Mouse (Mus musculus): ENCODE measurements around the gene Cilp. TPM values are rescaled to one million over a fixed set of nuclear protein-coding genes. Genes with fewer than 3 reads are reported as not detected.
A peak's percentile ranks its signal among the peaks of the same experiment; 100 is the strongest.
"Not testable (repeated sequence)": the region's sequence is repeated elsewhere in the genome, so short reads cannot be mapped to it uniquely, and the experiment has no call there.

Cilp gene
- polyA plus RNA-seq, 1 experiment from 2014 or later = 0.90 TPM

GRCm38 (mm10) chr9:65259366-65259765, 5.6 kb upstream of the Cilp start:
- H3K36me3 ChIP-seq (ENCODE audit: control insufficient read depth, insufficient read depth, low read length) = no peaks in the 10 kb centered on the region
- no peaks in the 10 kb centered on the region; the same call in 1 of the 2 replicates for H3K4me1 ChIP-seq (ENCODE audit: control insufficient read depth, insufficient read depth, low read length)
- 78% methylated on average over 7 of the region's 7 CpGs for WGBS
- H3K9me3 ChIP-seq (replicated peaks; ENCODE audit: control insufficient read depth, low read length) = no peaks in the 10 kb centered on the region
- no peak overlapping the region for H3K9ac ChIP-seq (ENCODE audit: low read length)
- H3K4me2 ChIP-seq (ENCODE audit: low read depth, low read length) = no peak overlapping the region
- H3K27ac ChIP-seq (ENCODE audit: low read length) = no peak overlapping the region
- H3K27me3 ChIP-seq (ENCODE audit: control insufficient read depth, insufficient read depth, low read length) = no peaks in the 10 kb centered on the region
- H3K4me3 ChIP-seq (replicated peaks; ENCODE audit: low read length) = no peak overlapping the region
- ATAC-seq (ENCODE audit: insufficient read depth, low FRiP score) = no peak

GRCm38 (mm10) chr9:65261591-65262230, 3.3 kb upstream of the Cilp start:
- no peak for ATAC-seq (ENCODE audit: insufficient read depth, low FRiP score)
- Histone ChIP-seq H3K4me3 (replicated peaks; ENCODE audit: low read length) (no peak overlapping the region), H3K9ac (ENCODE audit: low read length) (no peak overlapping the region), H3K27ac (ENCODE audit: low read length) (no peak overlapping the region), H3K27me3 (ENCODE audit: control insufficient read depth, insufficient read depth, low read length) (no peaks in the 10 kb centered on the region), H3K4me1 (ENCODE audit: control insufficient read depth, insufficient read depth, low read length) (peaks cover 10% of the 10 kb centered on the region), H3K9me3 (replicated peaks; ENCODE audit: control insufficient read depth, low read length) (no peaks in the 10 kb centered on the region), H3K4me2 (ENCODE audit: low read depth, low read length) (no peak overlapping the region), H3K36me3 (ENCODE audit: control insufficient read depth, insufficient read depth, low read length) (no peaks in the 10 kb centered on the region)
- 85% methylated on average over 2 of the region's 2 CpGs for WGBS

GRCm38 (mm10) chr9:65262641-65263120, 2.3 kb upstream of the Cilp start:
- Histone ChIP-seq H3K4me3 (replicated peaks; ENCODE audit: low read length) (no peak overlapping the region), H3K4me1 (ENCODE audit: control insufficient read depth, insufficient read depth, low read length) (peaks cover 11% of the 10 kb centered on the region), H3K9me3 (replicated peaks; ENCODE audit: control insufficient read depth, low read length) (no peaks in the 10 kb centered on the region), H3K9ac (ENCODE audit: low read length) (no peak overlapping the region), H3K4me2 (ENCODE audit: low read depth, low read length) (no peak overlapping the region), H3K27ac (ENCODE audit: low read length) (no peak overlapping the region), H3K27me3 (ENCODE audit: control insufficient read depth, insufficient read depth, low read length) (no peaks in the 10 kb centered on the region), H3K36me3 (ENCODE audit: control insufficient read depth, insufficient read depth, low read length) (no peaks in the 10 kb centered on the region)
- WGBS = 88% methylated on average over 3 of the region's 3 CpGs
- no peak for ATAC-seq (ENCODE audit: insufficient read depth, low FRiP score)

GRCm38 (mm10) chr9:65267742-65268515, 2.9 kb downstream of the Cilp start:
- no peak overlapping the region for H3K4me3 ChIP-seq (replicated peaks; ENCODE audit: low read length)
- H3K27ac ChIP-seq (ENCODE audit: low read length) = no peak overlapping the region; the same call in 1 of the 2 replicates
- H3K36me3 ChIP-seq (ENCODE audit: control insufficient read depth, insufficient read depth, low read length) = no peaks in the 10 kb centered on the region
- peaks cover 15% of the 10 kb centered on the region for H3K4me1 ChIP-seq (ENCODE audit: control insufficient read depth, insufficient read depth, low read length)
- H3K9ac ChIP-seq (ENCODE audit: low read length) = peak overlapping the region; percentile 9; the same call in 1 of the 2 replicates
- no peaks in the 10 kb centered on the region for H3K9me3 ChIP-seq (replicated peaks; ENCODE audit: control insufficient read depth, low read length)
- no peak overlapping the region for H3K4me2 ChIP-seq (ENCODE audit: low read depth, low read length)
- peak; percentile 72; the same call in 1 of the 2 replicates for ATAC-seq (ENCODE audit: insufficient read depth, low FRiP score)
- no peaks in the 10 kb centered on the region; the same call in 1 of the 2 replicates for H3K27me3 ChIP-seq (ENCODE audit: control insufficient read depth, insufficient read depth, low read length)
- 40% methylated on average over 7 of the region's 7 CpGs for WGBS

GRCm38 (mm10) chr9:65273048-65273809, 8.2 kb downstream of the Cilp start:
- Histone ChIP-seq H3K9ac (ENCODE audit: low read length) (no peak overlapping the region), H3K27me3 (ENCODE audit: control insufficient read depth, insufficient read depth, low read length) (no peaks in the 10 kb centered on the region; the same call in 1 of the 2 replicates), H3K4me1 (ENCODE audit: control insufficient read depth, insufficient read depth, low read length) (no peaks in the 10 kb centered on the region; the same call in 1 of the 2 replicates), H3K27ac (ENCODE audit: low read length) (no peak overlapping the region), H3K4me2 (ENCODE audit: low read depth, low read length) (no peak overlapping the region), H3K36me3 (ENCODE audit: control insufficient read depth, insufficient read depth, low read length) (no peaks in the 10 kb centered on the region), H3K4me3 (replicated peaks; ENCODE audit: low read length) (no peak overlapping the region), H3K9me3 (replicated peaks; ENCODE audit: control insufficient read depth, low read length) (no peaks in the 10 kb centered on the region)
- no peak for ATAC-seq (ENCODE audit: insufficient read depth, low FRiP score)
- 87% methylated on average over 13 of the region's 13 CpGs for WGBS

GRCm38 (mm10) chr9:65273873-65274272, 8.9 kb downstream of the Cilp start:
- Histone ChIP-seq H3K4me1 (ENCODE audit: control insufficient read depth, insufficient read depth, low read length) (no peaks in the 10 kb centered on the region), H3K27ac (ENCODE audit: low read length) (no peak overlapping the region), H3K36me3 (ENCODE audit: control insufficient read depth, insufficient read depth, low read length) (no peaks in the 10 kb centered on the region), H3K9me3 (replicated peaks; ENCODE audit: control insufficient read depth, low read length) (no peaks in the 10 kb centered on the region), H3K9ac (ENCODE audit: low read length) (no peak overlapping the region), H3K4me3 (replicated peaks; ENCODE audit: low read length) (no peak overlapping the region), H3K27me3 (ENCODE audit: control insufficient read depth, insufficient read depth, low read length) (no peaks in the 10 kb centered on the region), H3K4me2 (ENCODE audit: low read depth, low read length) (no peak overlapping the region)
- 79% methylated on average over 4 of the region's 4 CpGs for WGBS
- no peak for ATAC-seq (ENCODE audit: insufficient read depth, low FRiP score)

- 70% methylated on average over 3 of the region's 3 CpGs for WGBS
- not testable (repeated sequence) for H3K9me3 ChIP-seq (replicated peaks; ENCODE audit: control insufficient read depth, low read length); H3K4me1 ChIP-seq (ENCODE audit: control insufficient read depth, insufficient read depth, low read length); H3K27ac ChIP-seq (ENCODE audit: low read length); H3K36me3 ChIP-seq (ENCODE audit: control insufficient read depth, insufficient read depth, low read length); H3K9ac ChIP-seq (ENCODE audit: low read length); H3K4me3 ChIP-seq (replicated peaks; ENCODE audit: low read length); ATAC-seq (ENCODE audit: insufficient read depth, low FRiP score); H3K4me2 ChIP-seq (ENCODE audit: low read depth, low read length); H3K27me3 ChIP-seq (ENCODE audit: control insufficient read depth, insufficient read depth, low read length)
Observed at GRCm38 (mm10) chr9:65274851-65275250, 9.9 kb downstream of the Cilp start.

GRCm38 (mm10) chr9:65275810-65276530, 11.0 kb downstream of the Cilp start:
- Histone ChIP-seq H3K9ac (ENCODE audit: low read length) (no peak overlapping the region), H3K4me2 (ENCODE audit: low read depth, low read length) (no peak overlapping the region), H3K36me3 (ENCODE audit: control insufficient read depth, insufficient read depth, low read length) (no peaks in the 10 kb centered on the region), H3K4me1 (ENCODE audit: control insufficient read depth, insufficient read depth, low read length) (no peaks in the 10 kb centered on the region), H3K27ac (ENCODE audit: low read length) (no peak overlapping the region), H3K9me3 (replicated peaks; ENCODE audit: control insufficient read depth, low read length) (no peaks in the 10 kb centered on the region), H3K27me3 (ENCODE audit: control insufficient read depth, insufficient read depth, low read length) (no peaks in the 10 kb centered on the region), H3K4me3 (replicated peaks; ENCODE audit: low read length) (no peak overlapping the region)
- no peak for ATAC-seq (ENCODE audit: insufficient read depth, low FRiP score)
- WGBS = 83% methylated on average over 4 of the region's 4 CpGs

Measured in stomach, embryonic 16.5 days (tissue).